Mouse (Mus musculus) intestine, embryonic 16.5 days (tissue): ENCODE measurements at regions not wholly inside any gene's neighbourhood (a gene's known extent, or its start where the extent isn't known, plus 50 kb on each side); places are given as distances from the start of the nearest gene placed in this dataset.

ENCODE experiments used
- ATAC-seq: fragments of 200-750 bp; cut with Nextera tagmentation; 2 replicates; pipeline ENCODE4 v1.8.0; 2017; ENCODE audit warnings: moderate TSS enrichment, moderate library complexity
- H3K27ac ChIP-seq: fragments of 300-500 bp; sonication (generic); 2 replicates; pipeline ENCODE4 v1.5.1; 2014; ENCODE audit warnings: mild to moderate bottlenecking, low read length
- H3K27me3 ChIP-seq: fragments of 300-500 bp; sonication (generic); replicated peaks from 2 replicates; pipeline ENCODE4 v1.6.1; 2014; ENCODE audit warnings: low read length, control low read depth, mixed read lengths; ENCODE audit not compliant: control insufficient read depth, insufficient read depth
- H3K36me3 ChIP-seq: fragments of 300-500 bp; sonication (generic); 2 replicates; pipeline ENCODE4 v1.6.1; 2014; ENCODE audit warnings: low read length, control low read depth; ENCODE audit not compliant: control insufficient read depth, insufficient read depth
- H3K4me1 ChIP-seq: fragments of 300-500 bp; sonication (generic); 2 replicates; pipeline ENCODE4 v1.6.1; 2014; ENCODE audit warnings: low read length, control low read depth, mixed read lengths; ENCODE audit not compliant: control insufficient read depth, insufficient read depth
- H3K4me2 ChIP-seq: fragments of 300-500 bp; sonication (generic); 2 replicates; pipeline ENCODE4 v1.6.1; 2014; ENCODE audit warnings: low read depth, low read length, control low read depth
- H3K4me3 ChIP-seq: fragments of 300-500 bp; sonication (generic); 2 replicates; pipeline ENCODE4 v1.5.1; 2014; ENCODE audit warnings: mild to moderate bottlenecking, low read length
- H3K9ac ChIP-seq: fragments of 300-500 bp; sonication (generic); 2 replicates; pipeline ENCODE4 v1.6.1; 2014; ENCODE audit warnings: low read depth, low read length
- H3K9me3 ChIP-seq: fragments of 300-500 bp; sonication (generic); 2 replicates; pipeline ENCODE4 v1.6.1; 2016; ENCODE audit warnings: low read length, control low read depth; ENCODE audit not compliant: control insufficient read depth
- WGBS: fragments of 180-500 bp; shearing (Covaris S2); extraction: QIAGEN DNeasy Blood & Tissue Kit; methylation state at CpG from one replicate; pipeline ENCODE4 v1.1.7; 2014; 5-methylcytosine and 5-hydroxymethylcytosine counted together

GRCm38 (mm10) chr11:84708222-84708730, 111.0 kb downstream of the Mrm1 start:
- no peak overlapping the region for H3K4me3 ChIP-seq
- no peaks in the 10 kb centered on the region for H3K9me3 ChIP-seq
- no peak overlapping the region for H3K9ac ChIP-seq
- H3K27me3 ChIP-seq = no peaks in the 10 kb centered on the region
- no peaks in the 10 kb centered on the region for H3K4me1 ChIP-seq
- WGBS = 70% methylated on average over 10 of the region's 10 CpGs
- H3K4me2 ChIP-seq = no peak overlapping the region
- no peak for ATAC-seq
- H3K27ac ChIP-seq = no peak overlapping the region
- no peaks in the 10 kb centered on the region for H3K36me3 ChIP-seq

DNA sequence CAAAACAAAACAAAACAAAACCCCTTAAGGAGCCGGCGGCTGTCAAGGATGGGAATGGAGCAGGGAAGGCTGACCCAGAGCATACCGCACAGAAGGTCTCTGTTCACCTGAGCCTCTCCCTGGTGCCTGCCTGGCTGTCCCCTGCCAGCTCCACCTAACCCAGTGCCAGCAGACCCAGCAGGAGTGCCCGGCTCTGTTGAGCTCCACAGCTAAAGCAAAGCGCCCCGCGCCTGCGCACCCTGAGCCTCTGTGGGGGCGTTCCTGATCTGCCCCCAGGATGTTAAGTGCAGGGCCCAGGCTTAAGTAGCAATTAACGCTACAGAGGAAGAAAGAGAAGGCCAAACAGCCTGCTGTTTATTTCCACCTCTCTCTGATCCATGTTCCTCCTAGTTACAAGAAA, 111.5 kb downstream of the Mrm1 start:
- H3K4me3 ChIP-seq = no peak overlapping the region
- H3K4me1 ChIP-seq = no peaks in the 10 kb centered on the region
- 20% methylated on average over 10 of the region's 10 CpGs for WGBS
- no peak overlapping the region for H3K4me2 ChIP-seq
- no peak for ATAC-seq
- no peaks in the 10 kb centered on the region for H3K9me3 ChIP-seq
- no peak overlapping the region for H3K9ac ChIP-seq
- H3K27ac ChIP-seq = no peak overlapping the region
- no peaks in the 10 kb centered on the region for H3K36me3 ChIP-seq
- no peaks in the 10 kb centered on the region for H3K27me3 ChIP-seq

DNA sequence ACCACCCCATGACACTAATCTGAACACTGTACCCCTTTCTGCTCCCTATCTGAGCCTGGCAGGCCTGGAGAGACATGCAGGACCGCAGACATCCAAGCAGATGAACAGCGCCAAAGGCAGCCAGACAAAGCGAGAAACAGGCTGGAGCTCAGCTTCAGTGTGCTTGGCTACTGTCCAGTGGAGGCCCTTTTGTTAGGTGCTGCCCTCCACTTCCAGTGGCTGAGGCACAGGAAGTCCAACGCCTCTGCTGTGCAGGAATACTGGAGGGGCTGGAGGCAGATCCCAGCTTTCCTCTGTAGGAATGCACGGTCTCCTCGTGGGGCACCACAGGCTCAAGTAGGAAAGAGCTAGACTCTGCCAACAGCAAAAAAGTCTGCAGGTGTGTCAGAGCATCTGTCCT, 112.6 kb downstream of the Mrm1 start:
- 48% methylated on average over 6 of the region's 6 CpGs for WGBS
- ATAC-seq = no peak

DNA sequence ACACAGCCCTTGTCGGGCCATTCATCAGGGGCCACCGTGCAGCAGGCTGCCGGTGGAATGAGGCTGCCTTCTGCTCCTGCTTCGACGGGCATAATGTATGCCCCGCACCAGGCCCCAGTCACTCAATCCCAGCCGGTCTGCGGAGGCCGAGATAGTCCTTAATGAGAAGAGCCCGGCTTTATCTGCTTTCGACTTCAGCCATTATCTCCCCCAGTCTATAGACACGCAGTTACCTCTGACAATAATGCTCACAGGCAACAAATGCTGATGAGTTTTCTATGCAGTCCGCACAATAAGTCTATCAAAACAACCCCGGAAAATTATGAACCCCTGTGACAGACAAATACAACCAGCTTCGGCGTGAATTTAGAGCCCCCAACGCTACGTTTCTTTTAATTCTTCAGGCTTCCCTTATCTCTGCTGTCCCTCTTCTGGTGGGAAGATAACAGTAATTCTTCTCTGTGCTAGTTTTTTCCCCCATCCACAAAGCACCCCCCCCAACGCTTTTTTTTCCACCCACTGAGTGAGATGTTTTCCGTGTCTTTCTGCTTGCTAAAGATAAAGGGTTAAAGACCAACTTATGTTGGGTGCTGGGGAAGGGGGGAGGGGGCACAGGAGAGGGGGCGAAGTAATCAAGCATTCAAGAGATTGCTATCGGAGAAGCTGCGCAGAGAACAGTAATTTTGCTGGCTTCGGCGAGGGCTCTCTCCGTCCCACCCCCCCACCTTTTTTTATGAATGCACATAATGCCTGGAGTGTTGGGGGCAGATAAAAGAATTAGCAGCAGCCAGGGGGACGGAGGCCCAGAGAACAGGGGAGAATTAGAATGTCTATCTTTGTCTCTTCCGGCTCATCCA, 117.8 kb downstream of the Mrm1 start:
- Histone ChIP-seq H3K36me3 (no peaks in the 10 kb centered on the region), H3K27me3 (no peaks in the 10 kb centered on the region; the same call in 1 of the 2 replicates), H3K4me3 (no peak overlapping the region), H3K4me1 (no peaks in the 10 kb centered on the region), H3K9me3 (no peaks in the 10 kb centered on the region), H3K27ac (no peak overlapping the region), H3K9ac (no peak overlapping the region), H3K4me2 (no peak overlapping the region)
- ATAC-seq = no peak
- 7% methylated on average over 28 of the region's 28 CpGs for WGBS

More for the DNA sequence above, 112.6 kb downstream of the Mrm1 start:
- H3K4me1 ChIP-seq = no peaks in the 10 kb centered on the region
- H3K4me3 ChIP-seq = no peak overlapping the region
- no peaks in the 10 kb centered on the region for H3K9me3 ChIP-seq
- H3K27ac ChIP-seq = no peak overlapping the region
- H3K36me3 ChIP-seq = no peaks in the 10 kb centered on the region
- H3K9ac ChIP-seq = no peak overlapping the region
- no peaks in the 10 kb centered on the region for H3K27me3 ChIP-seq
- H3K4me2 ChIP-seq = no peak overlapping the region

- Histone ChIP-seq H3K9me3 (no peaks in the 10 kb centered on the region), H3K9ac (no peak overlapping the region), H3K36me3 (no peaks in the 10 kb centered on the region), H3K27me3 (no peaks in the 10 kb centered on the region; the same call in 1 of the 2 replicates), H3K4me3 (no peak overlapping the region), H3K4me2 (no peak overlapping the region), H3K4me1 (no peaks in the 10 kb centered on the region), H3K27ac (no peak overlapping the region)
- 45% methylated on average over 5 of the region's 5 CpGs for WGBS
- ATAC-seq = no peak
Observed at GRCm38 (mm10) chr11:84697521-84697920, 121.8 kb downstream of the Mrm1 start.

DNA sequence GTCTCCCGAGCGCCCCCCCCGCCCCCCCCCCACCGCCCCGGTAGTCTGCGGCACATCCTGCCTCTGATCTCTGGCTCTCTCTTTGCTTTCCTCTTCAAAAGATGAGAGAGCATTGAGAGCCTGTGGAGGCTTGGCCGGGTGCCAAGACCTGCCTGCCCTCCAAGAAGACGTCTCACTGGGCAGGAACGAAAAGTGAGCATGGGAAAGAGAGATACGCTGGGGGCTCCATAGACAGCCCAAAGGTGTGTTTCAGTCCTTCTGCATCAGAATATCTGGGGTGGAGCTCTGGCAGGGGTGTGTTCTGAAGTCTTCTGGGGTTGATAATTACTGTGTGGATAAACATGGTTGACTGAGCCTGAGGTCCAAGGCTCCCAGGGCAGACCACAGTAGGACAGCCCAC, 126.7 kb downstream of the Mrm1 start:
- Histone ChIP-seq H3K36me3 (no peaks in the 10 kb centered on the region), H3K27me3 (no peaks in the 10 kb centered on the region), H3K9ac (no peak overlapping the region), H3K9me3 (no peaks in the 10 kb centered on the region), H3K4me1 (no peaks in the 10 kb centered on the region), H3K4me2 (no peak overlapping the region), H3K27ac (no peak overlapping the region), H3K4me3 (no peak overlapping the region)
- 6% methylated on average over 10 of the region's 10 CpGs for WGBS
- peak; percentile 42; the same call in 1 of the 2 replicates for ATAC-seq

DNA sequence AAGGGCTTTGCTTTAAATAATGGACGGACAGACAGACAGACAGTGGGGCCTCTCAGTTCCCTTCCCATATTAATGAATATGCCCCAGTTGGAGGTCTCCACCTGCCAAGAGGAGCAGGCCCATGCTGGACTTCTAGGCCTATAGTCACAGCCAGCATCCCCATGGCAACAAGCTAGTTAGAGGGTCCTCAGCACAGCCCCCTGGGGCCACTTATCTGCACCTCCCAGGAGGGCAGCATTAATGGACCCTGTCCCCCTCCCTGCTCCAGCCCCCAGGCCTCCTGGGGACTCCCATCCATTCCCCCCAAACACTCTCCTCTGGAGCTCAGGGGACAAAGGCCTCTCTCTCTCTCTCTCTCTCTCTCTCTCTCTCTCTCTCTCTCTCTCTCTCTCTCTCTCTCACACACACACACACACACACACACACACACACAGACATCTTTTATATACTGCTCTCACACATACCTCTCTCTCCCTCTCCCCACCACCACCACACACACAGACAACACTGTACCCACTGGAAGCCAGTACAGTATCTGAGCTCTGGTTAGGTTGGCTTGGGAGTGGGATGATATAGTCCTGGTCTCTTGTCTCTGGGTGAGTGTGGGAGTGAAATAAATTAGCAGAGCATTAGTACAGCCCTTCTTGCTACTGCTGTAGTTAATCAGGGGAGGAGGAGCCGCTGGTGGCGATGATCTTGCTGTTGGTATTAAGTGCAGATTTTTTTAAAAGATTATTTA, 127.7 kb downstream of the Mrm1 start:
- no peak for ATAC-seq
- Histone ChIP-seq H3K4me3 (no peak overlapping the region), H3K9ac (no peak overlapping the region), H3K36me3 (no peaks in the 10 kb centered on the region), H3K27me3 (no peaks in the 10 kb centered on the region), H3K4me2 (no peak overlapping the region), H3K9me3 (no peaks in the 10 kb centered on the region), H3K27ac (no peak overlapping the region), H3K4me1 (no peaks in the 10 kb centered on the region)
- 79% methylated on average over 3 of the region's 3 CpGs for WGBS

GRCm38 (mm10) chr11:84686473-84686872, 132.8 kb downstream of the Mrm1 start:
- no peak overlapping the region for H3K27ac ChIP-seq
- no peak overlapping the region for H3K4me2 ChIP-seq
- no peaks in the 10 kb centered on the region for H3K36me3 ChIP-seq
- no peaks in the 10 kb centered on the region for H3K4me1 ChIP-seq
- no peaks in the 10 kb centered on the region for H3K27me3 ChIP-seq
- no peak overlapping the region for H3K4me3 ChIP-seq
- no peak overlapping the region for H3K9ac ChIP-seq
- no peaks in the 10 kb centered on the region for H3K9me3 ChIP-seq
- WGBS = 87% methylated on average over 9 of the region's 9 CpGs
- ATAC-seq = no peak

DNA sequence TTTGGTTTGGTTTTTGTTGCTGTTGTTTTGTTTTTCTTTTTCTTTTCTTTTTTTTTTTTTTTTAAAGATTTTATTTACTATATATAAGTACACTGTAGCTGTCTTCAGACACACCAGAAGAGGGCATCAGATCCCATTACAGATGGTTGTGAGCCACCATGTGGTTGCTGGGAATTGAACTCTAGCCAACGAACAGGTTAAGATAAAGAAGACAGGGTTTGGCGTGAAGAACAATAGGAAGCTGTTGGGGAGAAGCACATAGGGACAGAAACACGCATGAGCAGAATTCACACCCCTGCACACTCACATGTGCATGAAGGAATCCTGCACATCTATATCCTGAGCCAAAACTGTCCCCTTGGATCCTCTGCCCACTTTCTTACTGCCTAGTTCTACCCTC, 135.0 kb downstream of the Mrm1 start:
- no peak for ATAC-seq
- no peak overlapping the region for H3K4me3 ChIP-seq
- 86% methylated on average over 3 of the region's 3 CpGs for WGBS

More for the DNA sequence above, 135.0 kb downstream of the Mrm1 start:
- no peaks in the 10 kb centered on the region for H3K4me1 ChIP-seq
- H3K9ac ChIP-seq = no peak overlapping the region
- no peak overlapping the region for H3K27ac ChIP-seq
- no peaks in the 10 kb centered on the region for H3K9me3 ChIP-seq
- no peaks in the 10 kb centered on the region for H3K27me3 ChIP-seq
- no peaks in the 10 kb centered on the region for H3K36me3 ChIP-seq
- H3K4me2 ChIP-seq = no peak overlapping the region
